Mouse (Mus musculus) embryonic facial prominence, embryonic 11.5 days (tissue): ENCODE data around the gene Kcnip4. TPM values are rescaled to one million over a fixed set of nuclear protein-coding genes. Genes with fewer than 3 reads are reported as not detected.

Experiments used
- ATAC-seq: fragments of 200-750 bp; cut with Nextera tagmentation; replicated peaks from 2 replicates; pipeline ENCODE4 v1.8.0; 2017; ENCODE audit warnings: low read depth; ENCODE audit not compliant: insufficient number of reproducible peaks, low FRiP score, low TSS enrichment
- DNase-seq: peaks from one replicate; pipeline ENCODE4 v3.0.0-alpha.2; 2015; ENCODE audit warnings: low spot score
- H3K27ac ChIP-seq: fragments of 300-500 bp; sonication (generic); replicated peaks from 2 replicates; pipeline ENCODE4 v1.5.1; 2014; ENCODE audit warnings: mild to moderate bottlenecking, low read depth, low read length, control low read depth
- H3K27me3 ChIP-seq: fragments of 300-500 bp; sonication (generic); 2 replicates; pipeline ENCODE4 v1.6.1; 2014; ENCODE audit warnings: mild to moderate bottlenecking, low read length, moderate library complexity, mixed read lengths; ENCODE audit not compliant: control insufficient read depth, insufficient read depth
- H3K36me3 ChIP-seq: fragments of 300-500 bp; sonication (generic); replicated peaks from 2 replicates; pipeline ENCODE4 v1.6.1; 2014; ENCODE audit warnings: low read depth, mild to moderate bottlenecking, low read length, moderate library complexity, mixed read lengths; ENCODE audit not compliant: control insufficient read depth, insufficient read depth
- H3K4me1 ChIP-seq: fragments of 300-500 bp; sonication (generic); 2 replicates; pipeline ENCODE4 v1.6.1; 2014; ENCODE audit warnings: low read length, mixed read lengths; ENCODE audit not compliant: control insufficient read depth, insufficient read depth
- H3K4me2 ChIP-seq: fragments of 300-500 bp; sonication (generic); 2 replicates; pipeline ENCODE4 v1.6.1; 2014; ENCODE audit warnings: low read depth, mild to moderate bottlenecking, control low read depth, low read length, moderate library complexity
- H3K4me3 ChIP-seq: fragments of 300-500 bp; sonication (generic); 2 replicates; pipeline ENCODE4 v1.5.1; 2014; ENCODE audit warnings: low read depth, low read length, control low read depth
- H3K9ac ChIP-seq: fragments of 300-500 bp; sonication (generic); replicated peaks from 2 replicates; pipeline ENCODE4 v1.6.1; 2014; ENCODE audit warnings: mild to moderate bottlenecking, control low read depth, low read length
- H3K9me3 ChIP-seq: fragments of 300-500 bp; sonication (generic); replicated peaks from 2 replicates; pipeline ENCODE4 v1.6.1; 2016; ENCODE audit warnings: mild to moderate bottlenecking, low read length, inconsistent platforms, mixed read lengths; ENCODE audit not compliant: control insufficient read depth
- WGBS: fragments of 180-500 bp; shearing (Covaris S2); extraction: QIAGEN DNeasy Blood & Tissue Kit; methylation state at CpG from one replicate; pipeline ENCODE4 v1.1.7; 2014; 5-methylcytosine and 5-hydroxymethylcytosine counted together
- polyA plus RNA-seq: library from polyadenylated mRNA; unstranded; fragments of >200 nt; fragmentation: Nextera tagmentation; extraction: Ambion mirVana; gene quantifications from 2 replicates; pipeline ENCODE4 v1.2.1, GENCODE M21; 2014

Kcnip4 gene
- polyA plus RNA-seq, 1 experiment from 2014 or later = 2.9 TPM

DNA sequence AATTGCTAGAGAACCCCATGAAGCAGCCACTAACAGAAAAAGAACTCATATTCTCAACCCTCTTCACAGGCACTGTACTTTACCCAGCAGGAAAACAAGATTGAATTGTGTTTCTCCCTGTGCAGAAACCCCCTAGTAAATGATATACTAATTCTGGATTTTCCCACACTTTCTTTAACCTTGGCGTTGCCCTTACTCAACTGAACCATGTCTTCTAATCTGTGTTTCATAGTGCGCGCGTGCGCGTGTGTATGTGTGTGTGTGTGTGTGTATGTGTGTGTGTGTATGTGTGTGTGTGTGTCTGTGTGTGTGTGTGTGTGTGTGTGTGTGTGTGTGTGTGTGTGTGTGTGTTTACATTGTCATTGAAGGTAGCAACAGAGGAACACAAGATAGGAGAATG, 283.0 kb downstream of the Kcnip4 start:
- H3K4me1 ChIP-seq = no peaks in the 10 kb centered on the region
- WGBS = 96% methylated on average over 6 of the region's 6 CpGs

DNA sequence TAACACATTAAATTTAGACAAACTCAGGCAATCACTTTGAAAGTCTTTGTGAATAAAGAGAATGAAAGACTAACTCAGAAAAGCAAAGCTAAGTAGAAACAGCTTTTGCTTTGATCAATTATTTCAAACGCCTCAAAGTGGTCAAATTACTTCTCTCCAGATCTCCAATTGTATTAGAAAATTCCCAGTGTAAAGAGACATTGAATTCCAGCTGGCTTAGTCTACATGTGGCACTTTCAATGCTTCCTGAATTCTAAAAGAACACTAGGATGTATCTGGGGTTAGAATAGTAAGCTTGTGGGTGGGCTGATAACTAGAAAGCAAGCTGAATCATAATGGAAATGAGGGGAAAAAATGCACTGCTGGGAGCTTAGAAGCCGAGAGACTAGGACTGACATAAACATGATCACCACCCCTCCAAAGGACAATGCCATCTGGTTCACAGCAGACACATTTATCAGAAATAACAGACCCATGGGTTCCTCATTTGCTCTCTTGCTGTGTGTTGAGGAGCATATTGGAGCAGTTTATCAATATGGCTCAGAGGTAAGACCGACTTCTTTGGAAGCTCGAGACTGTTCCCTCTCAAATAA, 323.4 kb downstream of the Kcnip4 start:
- H3K9ac ChIP-seq = no peak overlapping the region

More for the DNA sequence above, 283.0 kb downstream of the Kcnip4 start:
- no peaks in the 10 kb centered on the region for H3K27me3 ChIP-seq
- no peak overlapping the region for H3K4me2 ChIP-seq
- no peaks in the 10 kb centered on the region for H3K36me3 ChIP-seq
- H3K9me3 ChIP-seq = no peaks in the 10 kb centered on the region
- no peak overlapping the region for H3K4me3 ChIP-seq
- ATAC-seq (no peak), DNase-seq (no peak)
- no peak overlapping the region for H3K9ac ChIP-seq
- no peak overlapping the region for H3K27ac ChIP-seq

DNA sequence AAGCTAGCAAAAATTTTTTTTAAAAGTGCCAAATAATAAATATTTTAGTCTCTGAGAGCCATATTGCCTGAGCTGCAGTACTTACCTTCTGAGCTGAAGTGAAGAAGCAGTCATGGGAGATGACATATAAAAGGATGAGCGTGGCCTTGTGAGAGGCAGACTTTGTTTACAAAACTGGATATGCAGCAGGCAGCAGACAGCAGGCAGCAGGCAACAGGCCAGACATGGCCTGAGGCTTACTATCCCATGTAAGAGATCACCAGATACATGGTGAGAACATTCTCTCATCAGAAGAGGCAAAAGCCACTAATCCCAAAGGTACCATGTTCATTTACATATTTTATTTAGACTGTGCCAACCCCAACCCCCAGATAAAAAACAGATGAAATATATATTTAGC, 336.5 kb downstream of the Kcnip4 start:
- no peak overlapping the region for H3K27ac ChIP-seq

More for the DNA sequence above, 323.4 kb downstream of the Kcnip4 start:
- Histone ChIP-seq H3K4me2 (no peak overlapping the region), H3K9me3 (no peaks in the 10 kb centered on the region), H3K36me3 (no peaks in the 10 kb centered on the region), H3K27me3 (no peaks in the 10 kb centered on the region), H3K27ac (no peak overlapping the region), H3K4me1 (no peaks in the 10 kb centered on the region), H3K4me3 (no peak overlapping the region)
- ATAC-seq (no peak), DNase-seq (peak; percentile 2)
- 57% methylated on average over 4 of the region's 4 CpGs for WGBS

DNA sequence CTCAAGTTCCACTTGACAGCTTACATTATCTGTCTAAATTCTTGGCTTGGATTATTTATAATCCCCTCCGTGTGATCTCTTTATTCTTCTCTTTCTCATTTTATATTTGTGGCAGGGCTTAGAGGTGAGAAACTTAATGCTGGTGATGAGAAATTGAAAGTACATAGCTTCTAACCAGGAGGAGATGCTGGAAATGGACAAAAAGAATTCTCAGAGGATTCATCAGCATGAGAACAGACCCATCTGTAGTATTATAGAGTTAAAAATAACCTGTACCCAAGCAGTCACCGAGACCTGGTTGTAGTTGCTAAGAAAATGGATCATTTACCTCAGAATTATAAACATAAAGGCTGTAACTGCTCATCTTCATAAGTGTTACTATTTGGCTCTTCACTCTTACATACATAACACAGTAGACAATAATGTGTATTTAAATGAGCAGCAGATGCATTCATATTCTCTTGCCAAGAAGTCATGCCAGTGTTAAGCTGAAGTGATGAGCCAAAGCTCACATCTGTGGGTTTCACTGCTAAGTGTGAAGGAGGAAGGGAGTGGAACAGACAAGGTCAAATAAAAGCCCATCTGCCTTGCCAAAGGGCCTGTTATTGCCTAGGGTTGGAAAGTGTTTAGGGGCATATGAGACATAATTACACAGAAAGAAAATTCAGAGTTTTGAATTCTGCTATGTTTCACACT, 374.4 kb downstream of the Kcnip4 start:
- no peak overlapping the region for H3K4me3 ChIP-seq
- no peak overlapping the region for H3K4me2 ChIP-seq
- no peaks in the 10 kb centered on the region for H3K27me3 ChIP-seq
- H3K9me3 ChIP-seq = no peaks in the 10 kb centered on the region
- H3K9ac ChIP-seq = no peak overlapping the region
- DNase-seq = no peak
- no peaks in the 10 kb centered on the region for H3K36me3 ChIP-seq
- ATAC-seq = no peak
- no peak overlapping the region for H3K27ac ChIP-seq
- H3K4me1 ChIP-seq = no peaks in the 10 kb centered on the region
- 78% methylated on average over 2 of the region's 2 CpGs for WGBS

More for the DNA sequence above, 336.5 kb downstream of the Kcnip4 start:
- Histone ChIP-seq H3K4me2 (no peak overlapping the region), H3K9me3 (no peaks in the 10 kb centered on the region), H3K36me3 (no peaks in the 10 kb centered on the region), H3K27me3 (no peaks in the 10 kb centered on the region), H3K4me3 (no peak overlapping the region), H3K9ac (no peak overlapping the region), H3K4me1 (no peaks in the 10 kb centered on the region)
- 80% methylated on average over 1 of the region's 1 CpGs for whole genome bisulfite sequencing
- ATAC-seq = no peak
- DNase-seq = no peak

DNA sequence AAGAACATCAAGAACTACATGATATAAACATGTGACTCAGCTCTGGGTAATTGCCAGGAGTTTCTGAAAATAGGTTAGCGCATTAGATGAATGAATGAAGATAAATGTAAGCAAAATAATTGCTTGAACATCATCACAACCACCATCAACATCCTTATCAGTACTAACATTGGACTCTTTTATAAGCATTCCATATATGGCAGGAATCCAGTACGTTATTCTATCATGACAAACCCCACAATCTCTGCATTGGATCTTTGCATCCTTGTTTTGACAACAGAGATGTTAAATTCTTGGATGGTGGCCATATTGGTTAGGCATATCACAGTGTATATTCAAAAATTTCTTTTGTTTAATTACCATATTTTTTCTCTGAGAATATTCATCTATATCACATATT, 375.0 kb downstream of the Kcnip4 start:
- Histone ChIP-seq H3K27me3 (no peaks in the 10 kb centered on the region), H3K4me2 (no peak overlapping the region), H3K27ac (no peak overlapping the region), H3K36me3 (no peaks in the 10 kb centered on the region), H3K4me1 (no peaks in the 10 kb centered on the region), H3K9me3 (no peaks in the 10 kb centered on the region), H3K9ac (no peak overlapping the region), H3K4me3 (no peak overlapping the region)
- WGBS = 94% methylated on average over 2 of the region's 2 CpGs
- no peak for ATAC-seq
- no peak for DNase-seq

DNA sequence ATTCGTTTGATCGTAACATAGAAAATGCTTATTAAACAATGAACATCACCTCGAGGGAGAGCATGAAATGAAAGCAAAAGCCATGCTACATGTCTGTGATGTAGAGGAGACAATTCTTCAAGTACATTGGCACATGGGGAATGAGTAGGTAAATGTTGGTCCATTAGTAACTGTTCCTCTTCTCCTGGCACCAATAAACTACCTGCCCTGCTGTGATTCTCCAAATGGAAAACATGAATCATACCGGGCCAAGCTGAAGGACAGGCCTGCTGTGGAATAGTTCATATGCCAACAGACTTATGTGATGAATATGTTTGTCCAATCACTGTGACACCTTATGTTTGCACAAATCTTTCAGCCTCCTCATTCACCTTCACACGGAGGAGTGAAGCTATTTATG, 429.3 kb downstream of the Kcnip4 start:
- Histone ChIP-seq H3K4me3 (no peak overlapping the region), H3K27me3 (no peaks in the 10 kb centered on the region), H3K9me3 (no peaks in the 10 kb centered on the region), H3K27ac (no peak overlapping the region), H3K9ac (no peak overlapping the region), H3K4me1 (no peaks in the 10 kb centered on the region), H3K4me2 (no peak overlapping the region), H3K36me3 (no peaks in the 10 kb centered on the region)
- no peak for ATAC-seq
- DNase-seq = no peak
- 90% methylated on average over 5 of the region's 5 CpGs for WGBS

DNA sequence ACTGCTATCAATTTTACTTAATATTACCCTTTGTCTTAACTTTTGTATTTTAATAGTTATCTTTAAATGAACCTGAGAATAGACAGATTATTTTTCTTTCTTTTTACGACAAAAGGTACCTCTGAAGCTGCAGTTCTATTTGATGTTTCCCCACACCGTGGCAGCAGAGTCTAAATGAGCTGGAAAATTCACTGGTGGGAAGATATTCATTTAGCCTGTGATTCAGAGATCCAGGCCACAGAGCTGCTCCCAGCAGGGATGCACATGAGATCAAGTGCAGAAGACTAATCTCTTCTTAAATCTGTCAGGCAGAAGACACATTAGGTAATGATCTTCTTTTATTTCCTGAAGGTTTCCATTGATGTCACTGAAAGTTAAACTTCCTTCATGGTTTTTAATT, 429.8 kb downstream of the Kcnip4 start:
- no peaks in the 10 kb centered on the region for H3K4me1 ChIP-seq
- 74% methylated on average over 2 of the region's 2 CpGs for WGBS

DNA sequence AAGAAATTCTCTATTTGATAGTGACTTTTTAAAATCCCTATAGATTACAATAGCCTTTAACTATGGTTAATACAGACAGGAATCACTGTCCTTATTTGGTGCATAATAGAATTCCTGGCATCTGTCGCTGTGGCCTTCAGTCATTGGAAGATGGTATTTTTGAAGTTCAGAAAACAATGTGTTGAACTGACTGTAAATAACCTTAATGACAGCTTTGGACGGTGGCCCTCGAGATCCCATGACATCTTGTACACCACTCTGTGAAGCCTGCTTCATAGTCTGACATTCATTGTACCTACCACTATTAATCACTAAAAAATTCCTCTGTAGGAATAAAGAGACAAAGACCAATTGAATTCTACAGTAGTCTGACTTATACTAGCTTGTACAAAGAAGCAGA, 430.4 kb downstream of the Kcnip4 start:
- WGBS = 76% methylated on average over 3 of the region's 3 CpGs
- DNase-seq = no peak
- no peak for ATAC-seq

More for the DNA sequence above, 429.8 kb downstream of the Kcnip4 start:
- Histone ChIP-seq H3K27me3 (no peaks in the 10 kb centered on the region), H3K9me3 (no peaks in the 10 kb centered on the region), H3K36me3 (no peaks in the 10 kb centered on the region), H3K4me2 (no peak overlapping the region), H3K9ac (no peak overlapping the region), H3K27ac (no peak overlapping the region), H3K4me3 (no peak overlapping the region)
- ATAC-seq = no peak
- no peak for DNase-seq

More for the DNA sequence above, 430.4 kb downstream of the Kcnip4 start:
- Histone ChIP-seq H3K4me3 (no peak overlapping the region), H3K4me2 (no peak overlapping the region), H3K27me3 (no peaks in the 10 kb centered on the region), H3K9me3 (no peaks in the 10 kb centered on the region), H3K27ac (no peak overlapping the region), H3K4me1 (no peaks in the 10 kb centered on the region), H3K9ac (no peak overlapping the region), H3K36me3 (no peaks in the 10 kb centered on the region)
